Mouse (Mus musculus) cerebellum, adult 2 months (tissue): ENCODE measurements around the gene Limk1.

Experiments
- CTCF ChIP-seq: fragments of 200-500 bp; IDR thresholded peaks from 2 replicates; pipeline ENCODE4 v1.5.1; 2011; ENCODE audit warnings: low read depth, mild to moderate bottlenecking, control low read depth, low read length, moderate library complexity, borderline replicate concordance; ENCODE audit not compliant: insufficient read depth
- POLR2A ChIP-seq: fragments of 200-500 bp; IDR thresholded peaks from 2 replicates; pipeline ENCODE4 v1.6.1; 2011; ENCODE audit warnings: low read length, control low read depth, borderline replicate concordance; ENCODE audit not compliant: insufficient read depth

DNA sequence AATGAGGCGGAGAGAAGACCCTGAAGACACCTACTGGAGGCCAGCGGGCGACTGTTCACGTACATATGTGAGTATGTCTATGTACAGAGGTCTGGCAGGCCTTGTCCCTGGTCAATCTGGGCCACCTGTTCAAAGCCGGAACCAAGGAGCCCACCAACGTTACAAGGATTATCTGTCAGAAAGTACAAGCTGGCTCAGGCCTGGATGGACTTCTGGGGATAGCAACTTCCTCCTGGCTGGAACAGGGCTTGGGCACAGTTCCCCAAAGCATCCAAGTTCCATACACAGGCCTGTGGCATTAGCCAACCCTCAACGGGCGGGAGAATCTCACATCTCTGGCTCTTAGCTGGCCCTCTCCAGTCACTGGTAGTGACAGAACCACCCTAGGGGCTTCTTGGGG, 74.1 kb downstream of the Limk1 start:
- TF ChIP-seq CTCF (no peak), POLR2A (no peak)
